Mouse (Mus musculus): ENCODE data around the gene Gm9495. TPM values are rescaled to one million over a fixed set of nuclear protein-coding genes. Genes with fewer than 3 reads are reported as not detected.
"Not testable (repeated sequence)": the region's sequence is repeated elsewhere in the genome, so short reads cannot be mapped to it uniquely, and the experiment has no call there.

Gm9495 gene
- polyA plus RNA-seq (2014; fragmentation: Nextera tagmentation; extraction: Ambion mirVana) = not detected in 2 replicates

GRCm38 (mm10) chr8:69453465-69453864 is at the start of gene Gm9495:
TSS of gene Gm9495 (minus strand) at chr8:69453565.
- not testable (repeated sequence) for H3K4me2 ChIP-seq (replicated peaks; ENCODE audit: low read depth, low read length); H3K4me1 ChIP-seq (ENCODE audit: control insufficient read depth, insufficient read depth, low read length); H3K9me3 ChIP-seq (ENCODE audit: control insufficient read depth, low read length); H3K4me3 ChIP-seq (ENCODE audit: low read length); H3K9ac ChIP-seq (ENCODE audit: low read depth, low read length); H3K36me3 ChIP-seq (ENCODE audit: control insufficient read depth, insufficient read depth, low read length); ATAC-seq (ENCODE audit: low FRiP score, low TSS enrichment); H3K27ac ChIP-seq (ENCODE audit: low read depth, low read length); H3K27me3 ChIP-seq (ENCODE audit: control insufficient read depth, insufficient read depth, low read length)
- WGBS = 88% methylated on average over 1 of the region's 3 CpGs

DNA sequence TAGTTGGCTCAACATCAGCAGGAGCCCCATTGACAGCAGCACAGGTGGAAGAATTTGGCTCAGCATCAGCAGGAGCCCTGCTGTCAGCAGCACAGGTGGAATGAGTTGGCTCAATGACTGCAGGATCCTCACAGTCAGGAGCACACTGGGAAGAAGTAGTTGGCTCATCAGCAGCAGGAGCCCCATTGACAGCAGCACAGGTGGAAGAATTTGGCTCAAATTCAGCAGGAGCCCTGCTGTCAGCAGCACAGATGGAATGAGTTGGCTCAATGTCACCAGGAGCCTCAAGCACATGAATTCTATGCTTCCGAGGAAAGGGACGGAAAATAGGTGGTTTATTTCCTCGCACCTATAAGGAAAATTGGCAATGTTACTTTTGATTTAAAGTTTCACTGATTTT is 21.6 kb upstream of the Gm9495 start:
- not testable (repeated sequence) for ATAC-seq (ENCODE audit: low FRiP score, low TSS enrichment)
- 95% methylated on average over 2 of the region's 3 CpGs for WGBS

DNA sequence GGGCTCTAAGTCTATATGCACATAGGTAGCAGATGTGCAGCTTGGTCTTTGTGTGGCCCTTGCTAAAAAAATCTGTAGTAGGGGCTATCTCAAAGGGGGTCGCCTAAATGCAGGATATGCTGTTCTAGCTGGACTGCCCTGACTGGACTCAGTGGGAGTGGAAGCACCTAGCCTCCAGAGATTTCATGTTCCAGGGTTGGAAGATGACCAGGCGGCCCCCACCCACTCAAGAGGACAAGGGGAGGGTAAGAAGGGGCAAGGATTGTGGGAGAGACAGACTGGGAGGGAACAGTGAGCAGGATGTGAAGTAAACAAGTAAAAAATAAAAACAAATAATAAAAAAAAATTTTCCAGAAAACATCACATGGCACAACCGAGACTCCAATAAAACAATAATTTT is 33.3 kb downstream of the Gm9495 start:
- not testable (repeated sequence) for H3K4me2 ChIP-seq (replicated peaks; ENCODE audit: low read depth, low read length); H3K9me3 ChIP-seq (ENCODE audit: control insufficient read depth, low read length); H3K4me3 ChIP-seq (ENCODE audit: low read length); ATAC-seq (ENCODE audit: low FRiP score, low TSS enrichment); H3K36me3 ChIP-seq (ENCODE audit: control insufficient read depth, insufficient read depth, low read length); H3K4me1 ChIP-seq (ENCODE audit: control insufficient read depth, insufficient read depth, low read length); H3K27ac ChIP-seq (ENCODE audit: low read depth, low read length); H3K9ac ChIP-seq (ENCODE audit: low read depth, low read length); H3K27me3 ChIP-seq (ENCODE audit: control insufficient read depth, insufficient read depth, low read length)
- WGBS = 76% methylated on average over 2 of the region's 3 CpGs

More for the DNA sequence above, 21.6 kb upstream of the Gm9495 start:
- not testable (repeated sequence) for H3K27me3 ChIP-seq (ENCODE audit: control insufficient read depth, insufficient read depth, low read length); H3K4me3 ChIP-seq (ENCODE audit: low read length); H3K9me3 ChIP-seq (ENCODE audit: control insufficient read depth, low read length); H3K36me3 ChIP-seq (ENCODE audit: control insufficient read depth, insufficient read depth, low read length); H3K27ac ChIP-seq (ENCODE audit: low read depth, low read length); H3K9ac ChIP-seq (ENCODE audit: low read depth, low read length); H3K4me2 ChIP-seq (replicated peaks; ENCODE audit: low read depth, low read length); H3K4me1 ChIP-seq (ENCODE audit: control insufficient read depth, insufficient read depth, low read length)

DNA sequence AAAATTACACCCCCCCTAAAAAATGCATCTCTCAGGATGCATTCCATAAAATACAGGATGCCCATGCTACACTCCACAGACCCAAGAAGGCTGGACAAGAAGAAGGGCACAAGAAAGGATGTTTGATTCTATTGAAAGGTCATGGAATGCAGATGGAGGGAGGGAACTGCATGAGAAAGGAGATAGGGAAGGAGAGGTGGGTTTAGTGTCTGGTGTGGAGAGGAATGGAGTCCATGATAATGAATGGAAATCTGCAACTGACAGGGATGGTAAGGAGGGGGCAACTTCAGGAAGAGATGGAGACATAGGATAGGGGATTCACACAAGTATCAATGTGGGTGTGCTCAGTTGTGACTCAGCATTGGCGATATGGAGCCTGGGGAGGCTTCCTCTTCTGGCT is 39.0 kb downstream of the Gm9495 start:
- H3K36me3 ChIP-seq (ENCODE audit: control insufficient read depth, insufficient read depth, low read length) = no peaks in the 10 kb centered on the region
- no peaks in the 10 kb centered on the region for H3K9me3 ChIP-seq (ENCODE audit: control insufficient read depth, low read length)
- H3K27ac ChIP-seq (ENCODE audit: low read depth, low read length) = no peak overlapping the region
- no peak overlapping the region for H3K4me3 ChIP-seq (ENCODE audit: low read length)
- H3K4me2 ChIP-seq (replicated peaks; ENCODE audit: low read depth, low read length) = no peak overlapping the region
- H3K27me3 ChIP-seq (ENCODE audit: control insufficient read depth, insufficient read depth, low read length) = no peaks in the 10 kb centered on the region
- no peak overlapping the region for H3K9ac ChIP-seq (ENCODE audit: low read depth, low read length)
- WGBS = 93% methylated on average over 1 of the region's 1 CpGs
- H3K4me1 ChIP-seq (ENCODE audit: control insufficient read depth, insufficient read depth, low read length) = no peaks in the 10 kb centered on the region
- no peak for ATAC-seq (ENCODE audit: low FRiP score, low TSS enrichment)

- no peak overlapping the region for H3K27ac ChIP-seq (ENCODE audit: low read depth, low read length)
- no peaks in the 10 kb centered on the region for H3K4me1 ChIP-seq (ENCODE audit: control insufficient read depth, insufficient read depth, low read length)
- H3K4me3 ChIP-seq (ENCODE audit: low read length) = no peak overlapping the region
- H3K4me2 ChIP-seq (replicated peaks; ENCODE audit: low read depth, low read length) = no peak overlapping the region
- no peak overlapping the region for H3K9ac ChIP-seq (ENCODE audit: low read depth, low read length)
- no peak for ATAC-seq (ENCODE audit: low FRiP score, low TSS enrichment)
- no peaks in the 10 kb centered on the region for H3K27me3 ChIP-seq (ENCODE audit: control insufficient read depth, insufficient read depth, low read length)
- no peaks in the 10 kb centered on the region for H3K9me3 ChIP-seq (ENCODE audit: control insufficient read depth, low read length)
- 83% methylated on average over 6 of the region's 6 CpGs for whole genome bisulfite sequencing
- H3K36me3 ChIP-seq (ENCODE audit: control insufficient read depth, insufficient read depth, low read length) = no peaks in the 10 kb centered on the region
These were observed 48.6 kb downstream of the Gm9495 start for GRCm38 (mm10) chr8:69404768-69405167.

DNA sequence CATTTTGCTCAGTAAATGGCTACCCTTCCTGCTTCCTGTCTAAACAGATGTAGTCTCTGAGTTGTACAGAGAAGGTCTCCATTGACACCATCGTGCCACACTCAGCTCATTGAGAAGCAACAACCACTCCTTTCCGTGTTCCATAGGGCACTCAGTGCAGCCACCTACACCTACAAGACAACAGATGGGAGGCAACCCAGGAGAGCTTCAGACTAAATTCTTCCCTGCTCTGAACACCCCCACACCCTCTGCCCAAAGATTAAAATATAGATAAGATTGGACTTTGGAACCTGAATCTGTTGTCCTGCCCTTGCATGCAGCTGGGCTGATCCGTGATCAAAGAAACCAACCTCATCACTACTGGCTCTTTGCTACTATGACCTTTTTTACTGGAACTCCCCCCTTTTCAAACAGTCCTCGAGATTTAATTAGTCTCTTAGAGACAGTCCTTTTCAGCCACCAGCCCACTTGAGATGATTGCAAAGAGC is 53.4 kb downstream of the Gm9495 start:
- no peaks in the 10 kb centered on the region for H3K4me1 ChIP-seq (ENCODE audit: control insufficient read depth, insufficient read depth, low read length)

DNA sequence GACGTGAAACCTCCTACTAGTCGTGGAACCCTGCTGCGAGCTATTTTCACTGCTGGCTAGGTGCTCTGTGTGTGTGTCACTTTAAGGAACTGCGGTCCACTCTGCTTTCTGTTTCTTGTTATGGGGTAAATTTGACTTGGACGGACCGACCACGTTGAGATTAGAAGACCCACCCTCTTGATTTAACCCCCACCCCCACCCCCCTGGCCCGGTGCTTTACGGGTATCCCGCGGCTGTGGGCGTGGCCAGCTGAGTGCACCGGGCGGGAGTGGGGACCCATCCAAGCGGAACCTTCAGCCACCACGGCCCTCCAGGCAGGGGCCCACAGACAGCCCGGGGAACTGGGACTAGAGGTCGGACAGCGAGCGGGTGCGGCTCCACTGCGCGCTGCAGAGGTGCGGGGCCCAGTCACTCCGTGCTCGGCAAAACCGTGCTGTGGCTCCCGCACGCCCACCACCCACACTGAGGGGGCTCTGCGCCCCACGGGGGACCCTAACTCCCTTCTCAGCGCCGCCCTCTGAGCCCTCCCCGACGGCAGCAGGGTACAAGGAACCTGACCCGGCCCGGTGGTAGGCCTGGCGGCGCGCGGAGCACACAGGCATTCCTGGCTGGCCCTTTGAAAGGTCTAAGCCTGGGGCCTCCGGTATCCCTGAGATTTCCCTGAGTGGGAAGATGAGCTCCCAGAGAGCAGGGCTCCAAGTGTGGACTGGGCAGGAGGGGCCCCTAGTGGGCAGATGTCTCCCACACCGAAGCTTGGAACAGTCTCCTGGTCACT is 54.0 kb downstream of the Gm9495 start:
- 16% methylated on average over 42 of the region's 43 CpGs for WGBS
- Histone ChIP-seq H3K9me3 (ENCODE audit: control insufficient read depth, low read length) (no peaks in the 10 kb centered on the region), H3K4me3 (ENCODE audit: low read length) (peak overlapping the region; percentile 51), H3K27ac (ENCODE audit: low read depth, low read length) (no peak overlapping the region), H3K4me1 (ENCODE audit: control insufficient read depth, insufficient read depth, low read length) (peaks cover 2% of the 10 kb centered on the region; the same call in 1 of the 2 replicates), H3K36me3 (ENCODE audit: control insufficient read depth, insufficient read depth, low read length) (no peaks in the 10 kb centered on the region), H3K9ac (ENCODE audit: low read depth, low read length) (peak overlapping the region; percentile 62), H3K4me2 (replicated peaks; ENCODE audit: low read depth, low read length) (peak overlapping the region; percentile 67), H3K27me3 (ENCODE audit: control insufficient read depth, insufficient read depth, low read length) (no peaks in the 10 kb centered on the region)
- peak; percentile 80 for ATAC-seq (ENCODE audit: low FRiP score, low TSS enrichment)

More for the DNA sequence above, 53.4 kb downstream of the Gm9495 start:
- ATAC-seq (ENCODE audit: low FRiP score, low TSS enrichment) = no peak
- no peaks in the 10 kb centered on the region for H3K27me3 ChIP-seq (ENCODE audit: control insufficient read depth, insufficient read depth, low read length)
- H3K9ac ChIP-seq (ENCODE audit: low read depth, low read length) = peak overlapping the region; percentile 62; the same call in 1 of the 2 replicates
- H3K4me3 ChIP-seq (ENCODE audit: low read length) = peak overlapping the region; percentile 51
- no peaks in the 10 kb centered on the region for H3K36me3 ChIP-seq (ENCODE audit: control insufficient read depth, insufficient read depth, low read length)
- H3K9me3 ChIP-seq (ENCODE audit: control insufficient read depth, low read length) = no peaks in the 10 kb centered on the region
- WGBS = 75% methylated on average over 4 of the region's 4 CpGs
- H3K4me2 ChIP-seq (replicated peaks; ENCODE audit: low read depth, low read length) = peak overlapping the region; percentile 67
- no peak overlapping the region for H3K27ac ChIP-seq (ENCODE audit: low read depth, low read length)

- no peak for ATAC-seq (ENCODE audit: low FRiP score, low TSS enrichment)
- peaks cover 4% of the 10 kb centered on the region; the same call in 1 of the 2 replicates for H3K4me1 ChIP-seq (ENCODE audit: control insufficient read depth, insufficient read depth, low read length)
- H3K27ac ChIP-seq (ENCODE audit: low read depth, low read length) = no peak overlapping the region
- no peaks in the 10 kb centered on the region for H3K27me3 ChIP-seq (ENCODE audit: control insufficient read depth, insufficient read depth, low read length)
- H3K36me3 ChIP-seq (ENCODE audit: control insufficient read depth, insufficient read depth, low read length) = no peaks in the 10 kb centered on the region
- H3K4me2 ChIP-seq (replicated peaks; ENCODE audit: low read depth, low read length) = peak overlapping the region; percentile 45; the same call in 1 of the 2 replicates
- H3K9me3 ChIP-seq (ENCODE audit: control insufficient read depth, low read length) = peaks cover 5% of the 10 kb centered on the region
- WGBS = 80% methylated on average over 6 of the region's 6 CpGs
- H3K9ac ChIP-seq (ENCODE audit: low read depth, low read length) = no peak overlapping the region
- no peak overlapping the region for H3K4me3 ChIP-seq (ENCODE audit: low read length)
These were observed 57.2 kb downstream of the Gm9495 start for GRCm38 (mm10) chr8:69396196-69396595.

DNA sequence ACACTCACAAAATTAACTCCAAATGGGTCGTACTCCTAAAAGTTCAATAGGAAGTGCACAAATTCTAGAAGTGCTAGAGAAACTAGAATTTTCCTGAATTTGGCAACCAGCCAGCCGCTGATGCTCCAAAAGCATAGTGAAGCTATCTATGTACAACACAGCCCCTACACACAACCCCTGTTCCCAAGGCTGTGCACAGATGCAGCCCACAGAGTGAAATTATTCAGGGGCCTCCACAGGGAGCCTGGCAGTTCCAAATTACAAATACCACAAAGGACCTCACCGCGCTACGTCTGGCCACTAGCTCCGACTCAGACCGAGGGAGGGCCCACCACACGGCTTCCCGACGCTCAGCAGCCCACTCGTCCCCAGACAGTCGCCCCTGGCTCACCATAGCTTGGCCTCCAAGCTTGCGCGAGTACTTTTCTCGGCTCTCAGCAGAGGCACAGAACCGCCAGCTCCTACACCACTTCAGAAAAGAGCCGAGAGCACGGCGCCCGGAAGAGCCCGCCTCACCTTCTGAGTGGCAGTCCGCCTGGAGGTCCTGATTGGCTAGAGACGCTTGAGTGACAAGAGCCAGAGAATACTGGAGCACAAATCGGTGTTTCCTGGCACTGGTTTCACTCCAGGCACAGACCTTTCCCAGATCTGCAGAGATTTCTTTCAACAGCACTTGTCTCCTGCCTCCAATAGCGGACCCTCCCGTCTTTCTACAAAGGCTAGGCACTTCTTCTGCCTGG is 58.1 kb downstream of the Gm9495 start:
- peaks cover 12% of the 10 kb centered on the region for H3K9me3 ChIP-seq (ENCODE audit: control insufficient read depth, low read length)
- no peaks in the 10 kb centered on the region for H3K36me3 ChIP-seq (ENCODE audit: control insufficient read depth, insufficient read depth, low read length)
- no peaks in the 10 kb centered on the region for H3K27me3 ChIP-seq (ENCODE audit: control insufficient read depth, insufficient read depth, low read length)
- peak overlapping the region; percentile 79 for H3K9ac ChIP-seq (ENCODE audit: low read depth, low read length)
- 1% methylated on average over 26 of the region's 26 CpGs for WGBS
- H3K4me3 ChIP-seq (ENCODE audit: low read length) = peak overlapping the region; percentile 62
- peak; percentile 97 for ATAC-seq (ENCODE audit: low FRiP score, low TSS enrichment)
- H3K4me2 ChIP-seq (replicated peaks; ENCODE audit: low read depth, low read length) = peak overlapping the region; percentile 53
- H3K27ac ChIP-seq (ENCODE audit: low read depth, low read length) = peak overlapping the region; percentile 83
- H3K4me1 ChIP-seq (ENCODE audit: control insufficient read depth, insufficient read depth, low read length) = peaks cover 4% of the 10 kb centered on the region; the same call in 1 of the 2 replicates
